Comparison of ENCODE assay signal across 13 mouse cellular contexts in genomic region chr4:119682596-119682995, GRCm38 (mm10). TPM values are rescaled to one million over a fixed set of nuclear protein-coding genes. Genes with fewer than 3 reads are reported as not detected.
DNase-seq lines count a peak whose midpoint lies in the region; ATAC-seq and TF ChIP-seq lines count a peak whose summit lies in the region.
"Had no signal": no experiment of that assay in that cellular context is flagged by ENCODE, and none has a peak within 500 bp of the region (broad histone marks: within the 10 kb centered on the region; RNA-seq: fewer than 3 reads in every experiment).

No protein-coding gene starts in this region.

- ATAC-seq in hindbrain, embryonic 15.5 days (ENCODE audit: low FRiP score, low read depth), result 0 out of 2 replicates have a peak, but pooled peaks have one; percentile 30
- no peak for ATAC-seq in hindbrain, embryonic 14.5 days (ENCODE audit: low FRiP score)
- ATAC-seq in midbrain, embryonic 16.5 days, result peak; percentile 73; the same call in 1 of the 2 replicates

- no peaks in the 10 kb centered on the region for H3K36me3 ChIP-seq in hindbrain, embryonic 15.5 days
- H3K36me3 ChIP-seq in hindbrain, embryonic 14.5 days (replicated peaks; ENCODE audit: control insufficient read depth, insufficient read depth), result no peaks in the 10 kb centered on the region
- no peaks in the 10 kb centered on the region for H3K36me3 ChIP-seq in midbrain, embryonic 16.5 days (ENCODE audit: control insufficient read depth, insufficient read depth, low read length)
- H3K36me3 ChIP-seq: G1E; heart, embryonic 15.5 days had no signal

- H3K27me3 ChIP-seq in hindbrain, embryonic 15.5 days, result no peaks in the 10 kb centered on the region
- H3K27me3 ChIP-seq in hindbrain, embryonic 14.5 days (ENCODE audit: control insufficient read depth, insufficient read depth, low read length), result no peaks in the 10 kb centered on the region
- no peaks in the 10 kb centered on the region for H3K27me3 ChIP-seq in midbrain, embryonic 16.5 days (ENCODE audit: control insufficient read depth, insufficient read depth, low read depth, low read length)
- H3K27me3 ChIP-seq: heart, embryonic 15.5 days had no signal

- no peak overlapping the region for H3K9ac ChIP-seq in hindbrain, embryonic 15.5 days
- no peak overlapping the region for H3K9ac ChIP-seq in hindbrain, embryonic 14.5 days
- no peak overlapping the region for H3K9ac ChIP-seq in midbrain, embryonic 16.5 days (ENCODE audit: low read depth, low read length)
- H3K9ac ChIP-seq: heart, embryonic 15.5 days had no signal

- no peaks in the 10 kb centered on the region for H3K9me3 ChIP-seq in hindbrain, embryonic 15.5 days
- no peaks in the 10 kb centered on the region for H3K9me3 ChIP-seq in hindbrain, embryonic 14.5 days (ENCODE audit: control insufficient read depth, low read length)
- H3K9me3 ChIP-seq in midbrain, embryonic 16.5 days (replicated peaks; ENCODE audit: control insufficient read depth, low read length, poor library complexity, severe bottlenecking), result no peaks in the 10 kb centered on the region; the same call in 1 of the 2 replicates
- H3K9me3 ChIP-seq: G1E; heart, embryonic 15.5 days had no signal

- TF ChIP-seq CTCF in brain, embryonic 14.5 days (IDR thresholded peaks at IDR 0.05; ENCODE audit: borderline replicate concordance, extremely low read depth, insufficient read depth, insufficient read length), result no peak

- no peak for TF ChIP-seq POLR2A in brain, embryonic 14.5 days (IDR thresholded peaks at IDR 0.05; ENCODE audit: borderline replicate concordance, extremely low read depth, insufficient read depth, insufficient read length, poor library complexity, severe bottlenecking)

- WGBS in hindbrain, embryonic 15.5 days, result 30% methylated on average over 5 of the region's 5 CpGs
- 33% methylated on average over 5 of the region's 5 CpGs for WGBS in hindbrain, embryonic 14.5 days
- WGBS in midbrain, embryonic 16.5 days, result 26% methylated on average over 5 of the region's 5 CpGs

- DNase-seq in hindbrain, embryonic 14.5 days (ENCODE audit: low spot score), result no peak
- peak; percentile 9 for DNase-seq in MN1 (ENCODE audit: low spot score)
- DNase-seq in brain, embryonic 14.5 days (ENCODE audit: low read depth), result peak; percentile 56
- no peak for DNase-seq in lung, postnatal 14 days
- no peak for DNase-seq in heart, adult 8-10 months (ENCODE audit: low spot score)
- DNase-seq: cerebellum, postnatal 36 days; kidney, postnatal 14 days; thymus, postnatal 25 days had no signal

- no peak overlapping the region for H3K4me3 ChIP-seq in hindbrain, embryonic 15.5 days
- no peak overlapping the region for H3K4me3 ChIP-seq in hindbrain, embryonic 14.5 days (replicated peaks; ENCODE audit: low read length)
- H3K4me3 ChIP-seq in midbrain, embryonic 16.5 days (ENCODE audit: low read depth, low read length), result no peak overlapping the region
- H3K4me3 ChIP-seq: heart, embryonic 15.5 days had no signal

- H3K4me1 ChIP-seq in hindbrain, embryonic 15.5 days (replicated peaks), result no peaks in the 10 kb centered on the region
- no peaks in the 10 kb centered on the region; the same call in 1 of the 2 replicates for H3K4me1 ChIP-seq in hindbrain, embryonic 14.5 days (replicated peaks; ENCODE audit: control insufficient read depth, insufficient read depth, low read length)
- peaks cover 4% of the 10 kb centered on the region; the same call in 1 of the 2 replicates for H3K4me1 ChIP-seq in midbrain, embryonic 16.5 days (ENCODE audit: control insufficient read depth, insufficient read depth, low read length)
- H3K4me1 ChIP-seq: heart, embryonic 15.5 days had no signal

- no peak overlapping the region for H3K27ac ChIP-seq in hindbrain, embryonic 15.5 days (replicated peaks)
- no peak overlapping the region for H3K27ac ChIP-seq in hindbrain, embryonic 14.5 days
- no peak overlapping the region for H3K27ac ChIP-seq in midbrain, embryonic 16.5 days (ENCODE audit: low read length)
- H3K27ac ChIP-seq: heart, embryonic 15.5 days had no signal

- H3K4me2 ChIP-seq in hindbrain, embryonic 15.5 days, result no peak overlapping the region
- no peak overlapping the region for H3K4me2 ChIP-seq in hindbrain, embryonic 14.5 days (replicated peaks)
- H3K4me2 ChIP-seq in midbrain, embryonic 16.5 days (ENCODE audit: low read length), result no peak overlapping the region
- H3K4me2 ChIP-seq: heart, embryonic 15.5 days had no signal

RNA-seq across cellular contexts. Expression of gene Guca2b, which starts 23.8 kb away (rescaled TPM):
- polyA plus RNA-seq in hindbrain, embryonic 15.5 days (2015; fragmentation: Nextera tagmentation; extraction: Ambion mirVana), result not detected in 2 replicates
- polyA plus RNA-seq in hindbrain, embryonic 14.5 days (2014; fragmentation: Nextera tagmentation; extraction: Ambion mirVana), result not detected in 2 replicates
- polyA plus RNA-seq in brain, embryonic 14.5 days (2012; rRNA removed), result 2.5 TPM in 1 of 2 replicates, not detected in the other
- polyA plus RNA-seq in midbrain, embryonic 16.5 days (2015; fragmentation: Nextera tagmentation; extraction: Ambion mirVana), result not detected in 2 replicates
- under 1 TPM in 2 of 4 experiments, not detected in 2; 0.49 to 0.75 TPM for total RNA-seq in heart, adult 8-10 months (2022)
- polyA plus RNA-seq: G1E; heart, embryonic 15.5 days; limb, embryonic 14.5 days had no signal

RNA-seq across cellular contexts. Expression of gene Guca2a, which starts 45.1 kb away (rescaled TPM):
- polyA plus RNA-seq in hindbrain, embryonic 15.5 days (2015; fragmentation: Nextera tagmentation; extraction: Ambion mirVana), result not detected in 2 replicates
- polyA plus RNA-seq in hindbrain, embryonic 14.5 days (2014; fragmentation: Nextera tagmentation; extraction: Ambion mirVana), result not detected in 2 replicates
- 0.16 TPM in 1 of 2 replicates, not detected in the other for polyA plus RNA-seq in brain, embryonic 14.5 days (2012; rRNA removed)
- polyA plus RNA-seq in midbrain, embryonic 16.5 days (2015; fragmentation: Nextera tagmentation; extraction: Ambion mirVana), result not detected in 2 replicates
- not detected for total RNA-seq in heart, adult 8-10 months (2022)
- total RNA-seq: G1E had no signal
- polyA plus RNA-seq: G1E; heart, embryonic 15.5 days; limb, embryonic 14.5 days had no signal

RNA-seq across cellular contexts. Expression of gene Hivep3, which starts 51.0 kb away (rescaled TPM):
- polyA plus RNA-seq in hindbrain, embryonic 15.5 days (2015; fragmentation: Nextera tagmentation; extraction: Ambion mirVana), result 16.3 and 16.5 TPM in 2 replicates
- 16.5 and 17.2 TPM in 2 replicates for polyA plus RNA-seq in hindbrain, embryonic 14.5 days (2014; fragmentation: Nextera tagmentation; extraction: Ambion mirVana)
- 14.1 and 14.8 TPM in 2 replicates for polyA plus RNA-seq in brain, embryonic 14.5 days (2012; rRNA removed)
- 16.0 and 20.2 TPM in 2 replicates for polyA plus RNA-seq in midbrain, embryonic 16.5 days (2015; fragmentation: Nextera tagmentation; extraction: Ambion mirVana)
- total RNA-seq in heart, adult 8-10 months (2022), result 10 to 100 TPM in 2 of 4 experiments, 1 to 10 TPM in 2; 7.4 to 11.0 (median 9.2) TPM
- polyA plus RNA-seq: G1E had no signal

Comparison
In these comparisons a context has a peak if more than half of its experiments do, and no peak if none do; other contexts are left out.
1. DNase-seq: peak in MN1 (single experiment) and brain, embryonic 14.5 days (single experiment); none in hindbrain, embryonic 14.5 days (single experiment), lung, postnatal 14 days (single experiment) and heart, adult 8-10 months (single experiment).